Mouse (Mus musculus): ENCODE results near the gene Il27ra. TPM values are rescaled to one million over a fixed set of nuclear protein-coding genes. Genes with fewer than 3 reads are reported as not detected.
"Not testable (repeated sequence)": the region's sequence is repeated elsewhere in the genome, so short reads cannot be mapped to it uniquely, and the experiment has no call there.

The Il27ra gene
- polyA plus RNA-seq, 1 experiment: 1.1 TPM

- Histone ChIP-seq H3K4me3 (ENCODE audit: insufficient read depth, low read length) (no peak overlapping the region), H3K4me1 (ENCODE audit: control insufficient read depth, insufficient read depth, low read length) (no peaks in the 10 kb centered on the region), H3K27ac (ENCODE audit: insufficient read depth, low read length) (no peak overlapping the region)
- TF ChIP-seq CTCF (IDR thresholded peaks at IDR 0.05; ENCODE audit: borderline replicate concordance, insufficient read depth, low read length) (no peak), POLR2A (IDR thresholded peaks at IDR 0.05; ENCODE audit: low read depth, low read length) (no peak)
These were observed 49.9 kb downstream of the Il27ra start for GRCm38 (mm10) chr8:83992488-83992887.

GRCm38 (mm10) chr8:83990170-83990569 is 52.2 kb downstream of the Il27ra start:
- Histone ChIP-seq H3K27ac (ENCODE audit: insufficient read depth, low read length) (no peak overlapping the region), H3K4me3 (ENCODE audit: insufficient read depth, low read length) (no peak overlapping the region), H3K4me1 (ENCODE audit: control insufficient read depth, insufficient read depth, low read length) (no peaks in the 10 kb centered on the region)
- no peak for TF ChIP-seq POLR2A (IDR thresholded peaks at IDR 0.05; ENCODE audit: low read depth, low read length)
- no peak for TF ChIP-seq CTCF (IDR thresholded peaks at IDR 0.05; ENCODE audit: borderline replicate concordance, insufficient read depth, low read length)

DNA sequence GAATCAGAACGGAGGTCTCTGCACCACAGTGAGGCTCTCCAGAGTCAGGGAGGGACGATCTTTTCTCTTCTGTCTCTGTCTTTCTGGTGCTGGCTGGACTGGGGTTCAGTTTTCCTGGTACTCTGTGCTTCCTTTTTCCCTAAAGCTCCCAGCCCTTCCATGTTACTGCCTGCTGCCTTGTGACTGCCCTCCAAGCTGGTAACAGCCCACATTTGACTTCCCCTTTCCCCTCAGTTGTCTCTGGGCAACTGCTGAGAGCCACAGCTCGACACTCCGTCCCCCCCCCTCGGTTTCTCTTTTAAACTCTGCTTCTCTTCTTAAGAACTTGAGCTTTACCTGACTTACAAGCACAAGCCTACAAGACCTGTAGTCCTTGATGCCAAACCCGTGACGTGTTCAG is 53.1 kb downstream of the Il27ra start:
- no peak overlapping the region for H3K4me3 ChIP-seq (ENCODE audit: insufficient read depth, low read length)
- TF ChIP-seq POLR2A (IDR thresholded peaks at IDR 0.05; ENCODE audit: low read depth, low read length) (no peak), CTCF (IDR thresholded peaks at IDR 0.05; ENCODE audit: borderline replicate concordance, insufficient read depth, low read length) (no peak)
- no peaks in the 10 kb centered on the region for H3K4me1 ChIP-seq (ENCODE audit: control insufficient read depth, insufficient read depth, low read length)
- H3K27ac ChIP-seq (ENCODE audit: insufficient read depth, low read length): no peak overlapping the region

DNA sequence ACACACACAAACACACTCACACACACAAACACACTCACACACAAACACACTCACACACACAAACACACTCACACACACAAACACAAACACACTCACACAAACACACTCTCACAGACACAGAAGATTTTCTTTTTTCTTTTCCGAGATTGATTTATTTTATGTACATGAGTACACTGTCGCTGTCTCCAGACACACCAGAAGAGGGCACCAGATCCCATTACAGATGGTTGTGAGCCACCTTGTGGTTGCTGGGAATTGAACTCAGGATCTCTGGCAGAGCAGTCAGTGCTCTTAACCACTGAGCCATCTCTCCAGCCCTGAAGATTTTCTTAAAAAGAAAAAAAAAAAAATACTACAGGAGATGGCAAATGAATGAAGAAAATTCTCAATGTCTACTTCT is 59.2 kb downstream of the Il27ra start:
- H3K4me1 ChIP-seq (ENCODE audit: control insufficient read depth, insufficient read depth, low read length); H3K27ac ChIP-seq (ENCODE audit: insufficient read depth, low read length); H3K4me3 ChIP-seq (ENCODE audit: insufficient read depth, low read length): not testable (repeated sequence)

DNA sequence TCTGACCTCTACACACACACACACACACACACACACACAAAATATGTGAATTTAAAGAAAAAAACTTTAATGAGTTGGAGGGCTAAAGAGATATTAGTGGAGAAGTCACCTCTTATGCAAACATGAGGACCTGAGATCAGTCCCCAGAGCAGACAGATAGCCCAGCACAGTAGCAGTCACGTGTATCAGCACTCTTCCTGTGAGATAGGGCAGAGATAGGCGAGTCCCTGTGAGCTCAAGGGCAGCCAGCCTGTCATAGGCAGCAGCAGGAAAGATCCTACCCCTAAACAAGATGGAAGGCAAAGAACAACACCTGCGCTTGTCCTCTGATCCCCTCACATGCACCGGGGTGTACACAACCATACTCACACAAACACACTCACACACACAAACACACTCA is 59.9 kb downstream of the Il27ra start:
- no peak overlapping the region for H3K4me3 ChIP-seq (ENCODE audit: insufficient read depth, low read length)
- H3K4me1 ChIP-seq (ENCODE audit: control insufficient read depth, insufficient read depth, low read length): peaks cover 2% of the 10 kb centered on the region
- TF ChIP-seq CTCF (IDR thresholded peaks at IDR 0.05; ENCODE audit: borderline replicate concordance, insufficient read depth, low read length): no peak
- TF ChIP-seq POLR2A (IDR thresholded peaks at IDR 0.05; ENCODE audit: low read depth, low read length): no peak
- H3K27ac ChIP-seq (ENCODE audit: insufficient read depth, low read length): no peak overlapping the region

- no peak for TF ChIP-seq POLR2A (IDR thresholded peaks at IDR 0.05; ENCODE audit: low read depth, low read length)
- no peak for TF ChIP-seq CTCF (IDR thresholded peaks at IDR 0.05; ENCODE audit: borderline replicate concordance, insufficient read depth, low read length)
- H3K4me3 ChIP-seq (ENCODE audit: insufficient read depth, low read length): no peak overlapping the region
- H3K27ac ChIP-seq (ENCODE audit: insufficient read depth, low read length): no peak overlapping the region
- peaks cover 6% of the 10 kb centered on the region for H3K4me1 ChIP-seq (ENCODE audit: control insufficient read depth, insufficient read depth, low read length)
These were observed 60.9 kb downstream of the Il27ra start for GRCm38 (mm10) chr8:83981533-83981932.

GRCm38 (mm10) chr8:83980845-83981244 is 61.5 kb downstream of the Il27ra start:
- TF ChIP-seq CTCF (IDR thresholded peaks at IDR 0.05; ENCODE audit: borderline replicate concordance, insufficient read depth, low read length) (no peak), POLR2A (IDR thresholded peaks at IDR 0.05; ENCODE audit: low read depth, low read length) (no peak)
- Histone ChIP-seq H3K4me1 (ENCODE audit: control insufficient read depth, insufficient read depth, low read length) (peaks cover 6% of the 10 kb centered on the region), H3K27ac (ENCODE audit: insufficient read depth, low read length) (no peak overlapping the region), H3K4me3 (ENCODE audit: insufficient read depth, low read length) (no peak overlapping the region)

Other genes with a start within 250 kb of the Il27ra start
- 67.4 and 95.4 TPM in 2 replicates for gene Adgrl1, start 142.5 kb downstream of the Il27ra start, polyA plus RNA-seq (2011; ENCODE audit: insufficient read length, low read depth, missing spikeins)
- not detected in 2 replicates for gene Gm10644, start 87.4 kb downstream of the Il27ra start, polyA plus RNA-seq (2011; ENCODE audit: insufficient read length, low read depth, missing spikeins)
- 16.6 and 17.2 TPM in 2 replicates for gene Asf1b, start 87.1 kb downstream of the Il27ra start, polyA plus RNA-seq (2011; ENCODE audit: insufficient read length, low read depth, missing spikeins)
- gene Prkaca, start 69.6 kb downstream of the Il27ra start, polyA plus RNA-seq (2011; ENCODE audit: insufficient read length, low read depth, missing spikeins): 104 and 122 TPM in 2 replicates
- gene Samd1, start 44.9 kb downstream of the Il27ra start, polyA plus RNA-seq (2011; ENCODE audit: insufficient read length, low read depth, missing spikeins): 38.1 and 47.9 TPM in 2 replicates
- gene 1700067K01Rik, start 41.1 kb downstream of the Il27ra start, polyA plus RNA-seq (2011; ENCODE audit: insufficient read length, low read depth, missing spikeins): not detected in 2 replicates
- gene 2210011C24Rik, start 30.4 kb downstream of the Il27ra start, polyA plus RNA-seq (2011; ENCODE audit: insufficient read length, low read depth, missing spikeins): not detected in 2 replicates
- gene Palm3, start 21.1 kb downstream of the Il27ra start, polyA plus RNA-seq (2011; ENCODE audit: insufficient read length, low read depth, missing spikeins): 0.73 and 0.91 TPM in 2 replicates
- gene Rln3, start 2.4 kb upstream of the Il27ra start, polyA plus RNA-seq (2011; ENCODE audit: insufficient read length, low read depth, missing spikeins): not detected in 2 replicates
- 1.7 and 2.0 TPM in 2 replicates for gene Gm10643, start 22.5 kb upstream of the Il27ra start, polyA plus RNA-seq (2011; ENCODE audit: insufficient read length, low read depth, missing spikeins)
- 11.5 and 12.6 TPM in 2 replicates for gene Rfx1, start 24.2 kb upstream of the Il27ra start, polyA plus RNA-seq (2011; ENCODE audit: insufficient read length, low read depth, missing spikeins)
- 19.7 and 20.4 TPM in 2 replicates for gene Dcaf15, start 62.2 kb upstream of the Il27ra start, polyA plus RNA-seq (2011; ENCODE audit: insufficient read length, low read depth, missing spikeins)
- 3.2 and 5.8 TPM in 2 replicates for gene Podnl1, start 83.4 kb upstream of the Il27ra start, polyA plus RNA-seq (2011; ENCODE audit: insufficient read length, low read depth, missing spikeins)
- 17.7 and 20.0 TPM in 2 replicates for gene Cc2d1a, start 105.3 kb upstream of the Il27ra start, polyA plus RNA-seq (2011; ENCODE audit: insufficient read length, low read depth, missing spikeins)
- 0.48 and 0.95 TPM in 2 replicates for gene 4930432K21Rik, start 105.4 kb upstream of the Il27ra start, polyA plus RNA-seq (2011; ENCODE audit: insufficient read length, low read depth, missing spikeins)
- gene Nanos3, start 142.6 kb upstream of the Il27ra start, polyA plus RNA-seq (2011; ENCODE audit: insufficient read length, low read depth, missing spikeins): not detected in 2 replicates
- 7.3 and 10.9 TPM in 2 replicates for gene Zswim4, start 194.5 kb upstream of the Il27ra start, polyA plus RNA-seq (2011; ENCODE audit: insufficient read length, low read depth, missing spikeins)
- 98.2 and 104 TPM in 2 replicates for gene D8Ertd738e, start 207.1 kb upstream of the Il27ra start, polyA plus RNA-seq (2011; ENCODE audit: insufficient read length, low read depth, missing spikeins)
- 16.7 and 25.1 TPM in 2 replicates for gene Mri1, start 214.7 kb upstream of the Il27ra start, polyA plus RNA-seq (2011; ENCODE audit: insufficient read length, low read depth, missing spikeins)
- gene Ccdc130, start 227.8 kb upstream of the Il27ra start, polyA plus RNA-seq (2011; ENCODE audit: insufficient read length, low read depth, missing spikeins): 12.0 and 12.1 TPM in 2 replicates

All from embryonic fibroblast, embryonic 13.5 days (primary cell).